Mouse (Mus musculus): ENCODE results near the gene Atp2c1. TPM values are rescaled to one million over a fixed set of nuclear protein-coding genes. Genes with fewer than 3 reads are reported as not detected.

Gene Atp2c1
- polyA plus RNA-seq, 1 experiment from 2014 or later: 58.0 TPM

GRCm38 (mm10) chr9:105537473-105537872 is 10.4 kb upstream of the Atp2c1 start:
- H3K27ac ChIP-seq (ENCODE audit: low read length): peak overlapping the region; percentile 77

DNA sequence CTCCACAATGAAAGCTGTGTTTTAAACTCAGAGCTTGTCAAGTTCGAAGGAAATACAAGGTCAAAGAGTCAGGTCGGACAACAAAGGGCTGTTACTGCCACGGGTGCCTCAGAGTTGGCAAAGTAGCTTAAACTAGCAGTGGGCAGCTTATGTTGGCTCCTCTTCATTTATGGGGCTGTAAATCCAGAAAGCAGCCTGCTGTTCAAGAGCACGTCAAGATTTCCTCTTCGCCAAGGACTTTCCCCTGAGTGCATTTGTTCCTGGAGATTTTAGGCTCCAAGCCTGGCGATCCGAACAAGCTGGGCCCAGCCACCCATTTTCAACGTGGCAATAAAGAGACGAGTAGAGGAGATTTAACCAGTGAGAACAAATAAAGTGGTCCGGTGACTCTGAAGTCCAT is 9.8 kb upstream of the Atp2c1 start:
- Histone ChIP-seq H3K27me3 (ENCODE audit: control insufficient read depth, insufficient read depth, low read length) (no peaks in the 10 kb centered on the region), H3K9ac (ENCODE audit: low read length) (no peak overlapping the region), H3K4me2 (ENCODE audit: low read depth, low read length) (no peak overlapping the region), H3K9me3 (replicated peaks; ENCODE audit: control insufficient read depth, low read length) (no peaks in the 10 kb centered on the region), H3K4me3 (replicated peaks; ENCODE audit: low read length) (no peak overlapping the region), H3K36me3 (ENCODE audit: control insufficient read depth, insufficient read depth, low read length) (no peaks in the 10 kb centered on the region), H3K27ac (ENCODE audit: low read length) (peak overlapping the region; percentile 77), H3K4me1 (ENCODE audit: control insufficient read depth, insufficient read depth, low read length) (no peaks in the 10 kb centered on the region; the same call in 1 of the 2 replicates)
- no peak for ATAC-seq (ENCODE audit: insufficient read depth, low FRiP score)
- WGBS: 51% methylated on average over 10 of the region's 10 CpGs

More at GRCm38 (mm10) chr9:105537473-105537872, 10.4 kb upstream of the Atp2c1 start:
- no peak overlapping the region for H3K9ac ChIP-seq (ENCODE audit: low read length)
- no peak overlapping the region for H3K4me3 ChIP-seq (replicated peaks; ENCODE audit: low read length)
- ATAC-seq (ENCODE audit: insufficient read depth, low FRiP score): peak; percentile 66; the same call in 1 of the 2 replicates
- H3K4me2 ChIP-seq (ENCODE audit: low read depth, low read length): no peak overlapping the region
- WGBS: 36% methylated on average over 8 of the region's 8 CpGs
- no peaks in the 10 kb centered on the region for H3K27me3 ChIP-seq (ENCODE audit: control insufficient read depth, insufficient read depth, low read length)
- H3K4me1 ChIP-seq (ENCODE audit: control insufficient read depth, insufficient read depth, low read length): no peaks in the 10 kb centered on the region; the same call in 1 of the 2 replicates
- H3K9me3 ChIP-seq (replicated peaks; ENCODE audit: control insufficient read depth, low read length): no peaks in the 10 kb centered on the region
- H3K36me3 ChIP-seq (ENCODE audit: control insufficient read depth, insufficient read depth, low read length): no peaks in the 10 kb centered on the region

DNA sequence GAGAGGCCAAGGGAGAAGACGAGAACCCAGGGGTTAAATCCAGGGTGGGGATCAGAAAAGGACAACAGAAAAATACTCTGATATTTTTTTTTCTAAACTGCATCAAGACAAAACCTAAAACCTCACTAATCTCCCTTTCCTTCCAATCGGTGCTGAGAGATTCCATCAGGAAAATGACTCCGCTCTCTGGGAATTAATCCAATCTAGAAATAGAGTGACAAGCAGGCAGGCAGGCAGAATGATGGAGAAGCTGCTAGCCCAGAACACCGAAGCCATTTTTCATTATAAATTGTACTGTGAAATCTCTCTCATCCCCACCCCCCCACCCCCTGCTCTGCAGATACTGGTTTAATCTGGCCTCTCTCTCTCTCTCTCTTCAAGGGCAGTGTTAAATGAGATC is 1.8 kb downstream of the Atp2c1 start:
- peaks cover 15% of the 10 kb centered on the region; the same call in 1 of the 2 replicates for H3K4me1 ChIP-seq (ENCODE audit: control insufficient read depth, insufficient read depth, low read length)
- H3K36me3 ChIP-seq (ENCODE audit: control insufficient read depth, insufficient read depth, low read length): no peaks in the 10 kb centered on the region
- H3K4me2 ChIP-seq (ENCODE audit: low read depth, low read length): no peak overlapping the region
- H3K4me3 ChIP-seq (replicated peaks; ENCODE audit: low read length): no peak overlapping the region
- WGBS: 50% methylated on average over 4 of the region's 4 CpGs
- no peak overlapping the region for H3K27ac ChIP-seq (ENCODE audit: low read length)
- H3K27me3 ChIP-seq (ENCODE audit: control insufficient read depth, insufficient read depth, low read length): no peaks in the 10 kb centered on the region
- no peak for ATAC-seq (ENCODE audit: insufficient read depth, low FRiP score)
- no peaks in the 10 kb centered on the region for H3K9me3 ChIP-seq (replicated peaks; ENCODE audit: control insufficient read depth, low read length)
- H3K9ac ChIP-seq (ENCODE audit: low read length): no peak overlapping the region

DNA sequence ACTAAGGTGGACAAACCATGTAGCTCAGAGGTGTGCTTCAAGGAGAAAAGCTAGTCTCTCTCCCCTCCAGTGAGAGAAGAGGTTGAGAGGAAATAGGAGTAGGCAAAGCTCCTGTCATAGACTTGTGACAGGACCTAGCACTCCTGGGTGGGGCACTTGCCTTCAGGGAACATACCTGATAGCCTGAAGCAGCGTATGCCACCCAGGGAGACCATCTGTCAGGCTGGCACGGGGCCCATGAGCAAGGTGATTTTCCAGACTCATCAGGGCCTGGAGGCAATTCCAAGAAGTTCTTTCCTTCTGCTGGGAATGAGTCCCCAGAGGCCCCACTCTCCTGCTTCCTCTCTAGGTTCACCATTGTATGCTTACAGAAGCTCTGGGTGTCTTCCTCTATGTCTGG is 4.1 kb downstream of the Atp2c1 start:
- Histone ChIP-seq H3K4me3 (replicated peaks; ENCODE audit: low read length) (no peak overlapping the region), H3K27me3 (ENCODE audit: control insufficient read depth, insufficient read depth, low read length) (no peaks in the 10 kb centered on the region), H3K36me3 (ENCODE audit: control insufficient read depth, insufficient read depth, low read length) (no peaks in the 10 kb centered on the region), H3K4me1 (ENCODE audit: control insufficient read depth, insufficient read depth, low read length) (peaks cover 15% of the 10 kb centered on the region; the same call in 1 of the 2 replicates), H3K4me2 (ENCODE audit: low read depth, low read length) (no peak overlapping the region), H3K9ac (ENCODE audit: low read length) (no peak overlapping the region), H3K9me3 (replicated peaks; ENCODE audit: control insufficient read depth, low read length) (no peaks in the 10 kb centered on the region), H3K27ac (ENCODE audit: low read length) (peak overlapping the region; percentile 44; the same call in 1 of the 2 replicates)
- WGBS: 41% methylated on average over 2 of the region's 2 CpGs
- ATAC-seq (ENCODE audit: insufficient read depth, low FRiP score): no peak

DNA sequence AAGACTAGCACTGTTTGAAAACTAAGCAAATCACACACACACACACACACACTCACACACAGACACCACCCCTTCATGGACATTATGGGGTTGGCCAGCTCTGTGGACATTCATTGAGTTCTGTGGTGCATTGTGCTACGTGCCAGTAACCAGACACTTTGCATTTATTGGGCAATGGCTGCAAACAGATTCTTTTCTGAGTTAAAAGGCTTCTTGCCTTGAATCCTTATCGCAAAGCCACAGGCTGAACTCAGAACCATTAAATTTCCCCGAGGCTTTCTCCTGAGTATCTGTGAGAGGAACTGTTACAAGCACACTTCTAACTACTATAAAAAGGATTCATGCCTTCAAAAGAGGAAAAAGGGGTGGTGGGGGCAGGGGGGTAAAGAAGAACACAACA is 5.1 kb downstream of the Atp2c1 start:
- Histone ChIP-seq H3K27ac (ENCODE audit: low read length) (no peak overlapping the region), H3K4me1 (ENCODE audit: control insufficient read depth, insufficient read depth, low read length) (peaks cover 15% of the 10 kb centered on the region; the same call in 1 of the 2 replicates), H3K9ac (ENCODE audit: low read length) (no peak overlapping the region), H3K4me3 (replicated peaks; ENCODE audit: low read length) (no peak overlapping the region), H3K9me3 (replicated peaks; ENCODE audit: control insufficient read depth, low read length) (no peaks in the 10 kb centered on the region), H3K36me3 (ENCODE audit: control insufficient read depth, insufficient read depth, low read length) (no peaks in the 10 kb centered on the region), H3K27me3 (ENCODE audit: control insufficient read depth, insufficient read depth, low read length) (no peaks in the 10 kb centered on the region), H3K4me2 (ENCODE audit: low read depth, low read length) (no peak overlapping the region)
- WGBS: 55% methylated on average over 3 of the region's 3 CpGs
- ATAC-seq (ENCODE audit: insufficient read depth, low FRiP score): no peak

- 22% methylated on average over 24 of the region's 24 CpGs for WGBS
- Histone ChIP-seq H3K4me1 (ENCODE audit: control insufficient read depth, insufficient read depth, low read length) (peaks cover 15% of the 10 kb centered on the region; the same call in 1 of the 2 replicates), H3K4me2 (ENCODE audit: low read depth, low read length) (peak overlapping the region; percentile 47), H3K27ac (ENCODE audit: low read length) (no peak overlapping the region), H3K9ac (ENCODE audit: low read length) (no peak overlapping the region), H3K9me3 (replicated peaks; ENCODE audit: control insufficient read depth, low read length) (no peaks in the 10 kb centered on the region), H3K4me3 (replicated peaks; ENCODE audit: low read length) (peak overlapping the region; percentile 28), H3K36me3 (ENCODE audit: control insufficient read depth, insufficient read depth, low read length) (no peaks in the 10 kb centered on the region), H3K27me3 (ENCODE audit: control insufficient read depth, insufficient read depth, low read length) (no peaks in the 10 kb centered on the region)
- ATAC-seq (ENCODE audit: insufficient read depth, low FRiP score): 0 out of 2 replicates have a peak, but pooled peaks have one; percentile 35
Measured at GRCm38 (mm10) chr9:105520776-105521552, 6.2 kb downstream of the Atp2c1 start.

DNA sequence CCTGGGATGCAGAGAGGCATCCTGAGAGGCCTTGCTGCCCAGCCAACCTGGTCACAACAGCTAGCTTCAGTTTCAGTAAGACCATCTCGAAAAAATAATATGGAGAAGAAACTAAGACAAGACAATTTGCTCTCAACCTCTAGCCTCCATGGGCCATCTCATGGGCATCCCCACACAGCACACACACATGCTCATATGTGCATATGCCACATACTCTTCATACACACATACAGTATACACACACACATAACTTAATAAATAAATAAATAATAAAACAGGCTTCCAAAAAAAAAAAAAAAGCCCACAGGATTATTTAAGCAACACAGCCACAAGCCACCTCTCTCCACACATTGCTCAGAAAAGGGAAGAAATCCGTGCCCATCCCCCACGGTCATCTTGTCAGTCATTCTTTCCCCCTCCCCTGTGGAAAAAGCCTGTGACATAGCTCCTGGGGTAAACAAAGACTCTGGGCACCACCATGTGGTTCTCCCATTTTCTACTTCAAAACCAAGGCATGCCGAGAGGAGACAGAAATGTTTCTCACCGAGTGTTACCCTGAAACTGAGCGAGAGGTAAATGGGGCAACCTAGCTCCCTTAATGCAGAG is 7.7 kb downstream of the Atp2c1 start:
- no peak overlapping the region for H3K4me2 ChIP-seq (ENCODE audit: low read depth, low read length)

DNA sequence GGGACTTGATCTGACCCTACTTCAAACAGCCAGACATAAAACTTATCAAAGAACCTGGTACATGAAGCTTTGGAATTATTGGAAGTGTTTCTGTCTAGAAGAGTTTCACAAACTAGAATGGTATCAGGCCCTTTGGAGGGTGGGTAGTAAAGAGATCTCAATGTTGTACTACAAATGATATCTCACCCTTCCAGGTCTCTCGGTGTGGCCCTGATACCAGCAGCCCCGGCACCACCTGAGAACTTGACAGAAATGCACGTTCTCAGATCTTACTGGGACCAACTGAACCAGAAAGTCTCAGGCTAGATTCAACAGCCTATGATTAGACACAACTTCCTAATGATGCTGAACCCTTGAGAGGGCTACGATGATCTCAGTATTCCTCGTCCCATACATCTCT is 23.4 kb downstream of the Atp2c1 start:
- Histone ChIP-seq H3K9me3 (replicated peaks; ENCODE audit: control insufficient read depth, low read length) (no peaks in the 10 kb centered on the region), H3K36me3 (ENCODE audit: control insufficient read depth, insufficient read depth, low read length) (no peaks in the 10 kb centered on the region), H3K27ac (ENCODE audit: low read length) (no peak overlapping the region), H3K4me1 (ENCODE audit: control insufficient read depth, insufficient read depth, low read length) (no peaks in the 10 kb centered on the region), H3K9ac (ENCODE audit: low read length) (no peak overlapping the region), H3K4me2 (ENCODE audit: low read depth, low read length) (no peak overlapping the region), H3K4me3 (replicated peaks; ENCODE audit: low read length) (no peak overlapping the region), H3K27me3 (ENCODE audit: control insufficient read depth, insufficient read depth, low read length) (no peaks in the 10 kb centered on the region)
- 85% methylated on average over 5 of the region's 5 CpGs for WGBS
- ATAC-seq (ENCODE audit: insufficient read depth, low FRiP score): no peak

More for the DNA sequence above, 7.7 kb downstream of the Atp2c1 start:
- Histone ChIP-seq H3K27ac (ENCODE audit: low read length) (no peak overlapping the region), H3K9ac (ENCODE audit: low read length) (no peak overlapping the region), H3K36me3 (ENCODE audit: control insufficient read depth, insufficient read depth, low read length) (no peaks in the 10 kb centered on the region), H3K4me3 (replicated peaks; ENCODE audit: low read length) (0 out of 2 replicates have a peak overlapping the region, but pooled peaks have one; percentile 7), H3K27me3 (ENCODE audit: control insufficient read depth, insufficient read depth, low read length) (no peaks in the 10 kb centered on the region), H3K4me1 (ENCODE audit: control insufficient read depth, insufficient read depth, low read length) (peaks cover 13% of the 10 kb centered on the region; the same call in 1 of the 2 replicates), H3K9me3 (replicated peaks; ENCODE audit: control insufficient read depth, low read length) (no peaks in the 10 kb centered on the region)
- 54% methylated on average over 6 of the region's 6 CpGs for WGBS
- no peak for ATAC-seq (ENCODE audit: insufficient read depth, low FRiP score)

DNA sequence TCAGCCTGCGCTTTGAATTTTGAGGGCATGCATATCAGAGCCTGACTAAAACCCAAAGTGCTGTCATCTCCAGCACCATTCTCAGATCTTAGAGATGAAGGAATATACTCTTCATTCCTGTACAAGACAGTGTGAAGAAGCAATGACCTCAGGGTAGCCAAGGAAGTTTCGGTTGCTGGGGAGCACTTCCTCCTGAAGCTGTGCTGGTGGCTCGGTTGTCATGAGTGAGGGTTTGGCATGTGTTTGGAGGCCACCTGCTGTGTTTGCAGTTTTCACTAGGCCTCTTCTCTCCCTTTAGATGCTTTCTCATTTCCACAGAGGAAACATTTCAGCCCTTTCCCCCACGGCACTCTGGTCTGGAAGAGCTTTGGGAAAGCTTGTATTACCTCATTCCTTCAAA is 24.7 kb downstream of the Atp2c1 start:
- H3K36me3 ChIP-seq (ENCODE audit: control insufficient read depth, insufficient read depth, low read length): no peaks in the 10 kb centered on the region
- no peak overlapping the region for H3K9ac ChIP-seq (ENCODE audit: low read length)
- H3K9me3 ChIP-seq (replicated peaks; ENCODE audit: control insufficient read depth, low read length): no peaks in the 10 kb centered on the region
- H3K4me1 ChIP-seq (ENCODE audit: control insufficient read depth, insufficient read depth, low read length): no peaks in the 10 kb centered on the region
- 62% methylated on average over 4 of the region's 4 CpGs for WGBS
- no peak overlapping the region for H3K4me3 ChIP-seq (replicated peaks; ENCODE audit: low read length)
- no peak for ATAC-seq (ENCODE audit: insufficient read depth, low FRiP score)
- H3K27me3 ChIP-seq (ENCODE audit: control insufficient read depth, insufficient read depth, low read length): no peaks in the 10 kb centered on the region
- H3K4me2 ChIP-seq (ENCODE audit: low read depth, low read length): no peak overlapping the region
- H3K27ac ChIP-seq (ENCODE audit: low read length): no peak overlapping the region
